ENCODE assay signal across 8 mouse cellular contexts in the genomic region with DNA sequence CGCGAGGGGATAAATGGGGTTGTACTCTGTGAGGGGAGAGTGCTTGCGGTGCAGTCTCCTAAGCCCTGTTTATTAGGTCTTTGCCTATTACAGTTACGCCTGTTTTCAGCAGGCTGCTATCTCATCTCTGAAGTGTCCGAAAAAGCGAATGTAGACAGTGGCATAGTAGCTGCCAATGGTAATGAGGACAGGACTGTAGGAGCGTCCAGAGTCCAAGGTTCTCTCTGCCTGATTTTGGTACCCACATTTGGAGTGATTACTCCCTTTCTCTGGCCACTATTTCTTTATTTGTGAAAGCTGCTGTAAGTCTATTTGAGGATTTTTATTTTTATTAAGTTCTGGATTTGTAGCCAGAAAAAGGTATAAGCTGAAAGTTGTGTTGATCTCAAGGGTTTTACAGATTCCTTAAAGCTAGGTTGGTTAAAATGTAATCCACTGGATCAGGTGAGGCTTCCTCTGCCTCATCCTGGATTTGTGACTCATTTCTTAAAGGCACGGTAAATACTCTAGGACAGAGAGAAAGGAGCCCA. TPM values are rescaled to one million over a fixed set of nuclear protein-coding genes. Genes with fewer than 3 reads are reported as not detected.
DNase-seq lines count a peak whose midpoint lies in the region; ATAC-seq and TF ChIP-seq lines count a peak whose summit lies in the region.

A gene (minus strand): TSS at position 153 of the 530 bp plus-strand sequence.

- no peak for DNase-seq in G1E (ENCODE audit: low spot score)
- no peak for DNase-seq in adrenal gland, postnatal 14 days
- no peak for DNase-seq in gastrocnemius, postnatal 14 days
- DNase-seq in intestine, embryonic 14.5 days (ENCODE audit: low spot score), result no peak
- no peak for DNase-seq in limb, embryonic 14.5 days (ENCODE audit: low spot score)
- DNase-seq in urinary bladder, postnatal 4 days (ENCODE audit: low spot score in 2 of 2), result no peak
- DNase-seq in cerebellum, adult 11 months, result no peak

- intact Hi-C loops in gastrocnemius, postnatal 14 days (cut with DNase I; ENCODE audit: low total_unique reads), result no loop called here

- peak within 1 kb of the TSS; percentile 40 for H3K4me2 ChIP-seq in intestine, embryonic 14.5 days (ENCODE audit: low read length)
- H3K4me2 ChIP-seq in limb, embryonic 14.5 days (replicated peaks; ENCODE audit: low read depth, low read length, severe bottlenecking), result 0 out of 2 replicates have a peak within 1 kb of the TSS, but pooled peaks have one; percentile 19

- H3K9me3 ChIP-seq in G1E (replicated peaks), result no peaks in the 10 kb centered on the region
- no peaks in the 10 kb centered on the region for H3K9me3 ChIP-seq in intestine, embryonic 14.5 days (ENCODE audit: control insufficient read depth, low read length)
- no peaks in the 10 kb centered on the region for H3K9me3 ChIP-seq in limb, embryonic 14.5 days (ENCODE audit: control insufficient read depth, low read length)

- H3K27me3 ChIP-seq in G1E (ENCODE audit: insufficient read depth, low read length), result peaks cover 51% of the 10 kb centered on the region
- H3K27me3 ChIP-seq in intestine, embryonic 14.5 days (replicated peaks; ENCODE audit: control insufficient read depth, insufficient read depth, low read length), result peaks cover 16% of the 10 kb centered on the region
- H3K27me3 ChIP-seq in limb, embryonic 14.5 days (ENCODE audit: control insufficient read depth, insufficient read depth, low read length), result peaks cover 25% of the 10 kb centered on the region

- no peak within 1 kb of the TSS for H3K4me3 ChIP-seq in G1E (ENCODE audit: low read depth, low read length)
- H3K4me3 ChIP-seq in intestine, embryonic 14.5 days (ENCODE audit: low read depth, low read length), result peak within 1 kb of the TSS; percentile 6; the same call in 1 of the 2 replicates
- H3K4me3 ChIP-seq in limb, embryonic 14.5 days (replicated peaks; ENCODE audit: low read length), result no peak within 1 kb of the TSS

- TF ChIP-seq POLR2A in limb, embryonic 14.5 days (IDR thresholded peaks at IDR 0.05; ENCODE audit: borderline replicate concordance, extremely low read depth, insufficient read depth, insufficient read length), result no peak

- H3K36me3 ChIP-seq in G1E (replicated peaks), result peaks cover 3% of the 10 kb centered on the region
- H3K36me3 ChIP-seq in intestine, embryonic 14.5 days (ENCODE audit: control insufficient read depth, insufficient read depth, low read length), result no peaks in the 10 kb centered on the region
- no peaks in the 10 kb centered on the region for H3K36me3 ChIP-seq in limb, embryonic 14.5 days (ENCODE audit: control insufficient read depth, insufficient read depth, low read length)

- no peak within 1 kb of the TSS for H3K27ac ChIP-seq in intestine, embryonic 14.5 days (ENCODE audit: low read depth)
- H3K27ac ChIP-seq in limb, embryonic 14.5 days (replicated peaks; ENCODE audit: low read depth, low read length), result no peak within 1 kb of the TSS

- WGBS in intestine, embryonic 14.5 days, result 10% methylated on average over 8 of the region's 8 CpGs
- 10% methylated on average over 8 of the region's 8 CpGs for WGBS in limb, embryonic 14.5 days

- H3K4me1 ChIP-seq in G1E (ENCODE audit: insufficient read depth, low read depth, low read length), result peaks cover 15% of the 10 kb centered on the region
- peaks cover 8% of the 10 kb centered on the region for H3K4me1 ChIP-seq in intestine, embryonic 14.5 days (replicated peaks; ENCODE audit: control insufficient read depth, insufficient read depth, low read length)
- peaks cover 5% of the 10 kb centered on the region for H3K4me1 ChIP-seq in limb, embryonic 14.5 days (ENCODE audit: control insufficient read depth, insufficient read depth, low read length)

- no peak for TF ChIP-seq CTCF in G1E (IDR thresholded peaks at IDR 0.05; ENCODE audit: low read depth, low read length)

- H3K9ac ChIP-seq in intestine, embryonic 14.5 days (ENCODE audit: low read length), result no peak within 1 kb of the TSS
- no peak within 1 kb of the TSS; the same call in 1 of the 2 replicates for H3K9ac ChIP-seq in limb, embryonic 14.5 days (ENCODE audit: low read depth, low read length, severe bottlenecking)

- ATAC-seq in G1E (ENCODE audit: extremely low read depth, insufficient number of reproducible peaks, low FRiP score, poor library complexity, severe bottlenecking), result no peak
- no peak for ATAC-seq in intestine, embryonic 14.5 days (replicated peaks; ENCODE audit: low FRiP score, low TSS enrichment, low read depth)
- no peak for ATAC-seq in limb, embryonic 14.5 days (ENCODE audit: low FRiP score, low read depth)
- no peak for ATAC-seq in neutrophil, adult 5-6 weeks (ENCODE audit: extremely low read depth, insufficient number of reproducible peaks, low FRiP score, poor library complexity, severe bottlenecking)

RNA-seq across cellular contexts. Expression of the gene that starts here (rescaled TPM):
- total RNA-seq in G1E (2014; fragmentation: Nextera tagmentation) (76.4 and 77.9 TPM in 2 replicates), G1E (2017) (44.7 and 49.3 TPM in 2 replicates)
- 12.0 and 13.4 TPM in 2 replicates for polyA plus RNA-seq in G1E (2012)
- 32.2 and 39.5 TPM in 2 replicates for total RNA-seq in adrenal gland, postnatal 14 days (2021)
- total RNA-seq in gastrocnemius, postnatal 14 days (2021), result 10 to 100 TPM; 13.5 to 13.8 TPM
- 111 and 113 TPM in 2 replicates for polyA plus RNA-seq in intestine, embryonic 14.5 days (2014; fragmentation: Nextera tagmentation; extraction: Ambion mirVana)
- 39.4 and 50.5 TPM in 2 replicates for polyA plus RNA-seq in limb, embryonic 14.5 days (2012; rRNA removed)
- polyA plus RNA-seq in limb, embryonic 14.5 days (2014; fragmentation: Nextera tagmentation; extraction: Ambion mirVana), result 103 and 105 TPM in 2 replicates
- 17.1 and 17.7 TPM in 2 replicates for total RNA-seq in neutrophil, adult 5-6 weeks (2017)
